In genomic region chr2:85036507-85037046, GRCm38 (mm10) we compare ENCODE assay signal across 8 mouse cellular contexts. TPM values are rescaled to one million over a fixed set of nuclear protein-coding genes. Genes with fewer than 3 reads are reported as not detected.
DNase-seq lines count a peak whose midpoint lies in the region; ATAC-seq and TF ChIP-seq lines count a peak whose summit lies in the region.

No protein-coding gene starts in this region.

- TF ChIP-seq CTCF in bone marrow, adult 2 months (IDR thresholded peaks at IDR 0.05; ENCODE audit: control insufficient read depth, insufficient read depth, low read length): no peak
- no peak for TF ChIP-seq CTCF in heart, postnatal 0 days (IDR thresholded peaks at IDR 0.05; ENCODE audit: low read depth)

- no peak for TF ChIP-seq POLR2A in bone marrow, adult 2 months (IDR thresholded peaks at IDR 0.05; ENCODE audit: borderline replicate concordance, control insufficient read depth, low read depth, low read length)

- H3K4me2 ChIP-seq in heart, postnatal 0 days (ENCODE audit: low read depth, low read length): peak overlapping the region; percentile 84

- peak overlapping the region; percentile 86 for H3K9ac ChIP-seq in heart, postnatal 0 days (replicated peaks; ENCODE audit: low read depth, low read length)

- ATAC-seq in heart, postnatal 0 days (ENCODE audit: insufficient read depth, low read depth): peak; percentile 12; the same call in 1 of the 2 replicates
- ATAC-seq in megakaryocyte-erythroid progenitor cell, adult 5-6 weeks (replicated peaks; ENCODE audit: low FRiP score, low TSS enrichment, poor library complexity, severe bottlenecking): 0 out of 2 replicates have a peak, but pooled peaks have one; percentile 3

- peaks cover 23% of the 10 kb centered on the region for H3K36me3 ChIP-seq in heart, postnatal 0 days (replicated peaks; ENCODE audit: control insufficient read depth, insufficient read depth, low read length)

- peak; percentile 21 for DNase-seq in kidney, adult 11 months
- DNase-seq in kidney, postnatal 36 days: no peak
- DNase-seq in heart, postnatal 0 days (ENCODE audit: low spot score): no peak
- no peak for DNase-seq in thymus, postnatal 10 days (ENCODE audit: low spot score in 2 of 2)
- no peak for DNase-seq in layer of hippocampus, adult 11-12 months (ENCODE audit: low spot score)
- no peak for DNase-seq in cerebellum, adult 11 months

- H3K4me3 ChIP-seq in bone marrow, adult 2 months (replicated peaks; ENCODE audit: control insufficient read depth, low read depth, low read length): peak overlapping the region; percentile 95
- peak overlapping the region; percentile 82 for H3K4me3 ChIP-seq in heart, postnatal 0 days (ENCODE audit: low read depth, low read length)

- no peak overlapping the region for H3K27ac ChIP-seq in bone marrow, adult 2 months (ENCODE audit: control insufficient read depth, insufficient read depth, low read depth, low read length, poor library complexity)
- peak overlapping the region; percentile 75 for H3K27ac ChIP-seq in heart, postnatal 0 days (ENCODE audit: low read depth)

- 6% methylated on average over 11 of the region's 11 CpGs for WGBS in bone marrow, adult 2 months
- 11% methylated on average over 11 of the region's 11 CpGs for WGBS in heart, postnatal 0 days

- H3K9me3 ChIP-seq in heart, postnatal 0 days (replicated peaks; ENCODE audit: control insufficient read depth, low read length): no peaks in the 10 kb centered on the region

- H3K27me3 ChIP-seq in heart, postnatal 0 days (ENCODE audit: control insufficient read depth, insufficient read depth, low read length): no peaks in the 10 kb centered on the region

- TF ChIP-seq EP300 in heart, postnatal 0 days (IDR thresholded peaks at IDR 0.05; ENCODE audit: low read depth): no peak

- H3K4me1 ChIP-seq in bone marrow, adult 2 months (ENCODE audit: control insufficient read depth, insufficient read depth, low read length): peaks cover 2% of the 10 kb centered on the region; the same call in 1 of the 2 replicates
- peaks cover 17% of the 10 kb centered on the region for H3K4me1 ChIP-seq in heart, postnatal 0 days (ENCODE audit: control insufficient read depth, insufficient read depth)

RNA-seq across cellular contexts. Expression of gene Ssrp1, which starts 0.5 kb away (rescaled TPM):
- polyA plus RNA-seq in bone marrow, adult 2 months (2011; ENCODE audit: insufficient read depth, insufficient read length, low replicate concordance, missing spikeins): 140 and 170 TPM in 2 replicates
- total RNA-seq in heart, postnatal 0 days (2014; rRNA removed; ENCODE audit: low replicate concordance): 106 and 115 TPM in 2 replicates
- polyA plus RNA-seq in heart, postnatal 0 days (2015; fragmentation: Nextera tagmentation; extraction: Ambion mirVana): 60.3 and 63.7 TPM in 2 replicates
- total RNA-seq in megakaryocyte-erythroid progenitor cell, adult 5-6 weeks (2014; fragmentation: Nextera tagmentation): 245 and 274 TPM in 2 replicates
- total RNA-seq in megakaryocyte-erythroid progenitor cell, adult 5-6 weeks (2017): 432 and 481 TPM in 2 replicates

RNA-seq across cellular contexts. Expression of gene P2rx3, which starts 0.7 kb away (rescaled TPM):
- polyA plus RNA-seq in bone marrow, adult 2 months (2011; ENCODE audit: insufficient read depth, insufficient read length, low replicate concordance, missing spikeins): 1.2 and 3.8 TPM in 2 replicates
- total RNA-seq in heart, postnatal 0 days (2014; rRNA removed; ENCODE audit: low replicate concordance): not detected in 2 replicates
- 0.21 and 0.23 TPM in 2 replicates for polyA plus RNA-seq in heart, postnatal 0 days (2015; fragmentation: Nextera tagmentation; extraction: Ambion mirVana)
- 1.1 and 2.0 TPM in 2 replicates for total RNA-seq in megakaryocyte-erythroid progenitor cell, adult 5-6 weeks (2014; fragmentation: Nextera tagmentation)
- total RNA-seq in megakaryocyte-erythroid progenitor cell, adult 5-6 weeks (2017): not detected in 2 replicates

RNA-seq across cellular contexts. Expression of gene Tnks1bp1, which starts 11.2 kb away (rescaled TPM):
- 5.0 and 8.0 TPM in 2 replicates for polyA plus RNA-seq in bone marrow, adult 2 months (2011; ENCODE audit: insufficient read depth, insufficient read length, low replicate concordance, missing spikeins)
- total RNA-seq in heart, postnatal 0 days (2014; rRNA removed; ENCODE audit: low replicate concordance): 40.5 and 69.5 TPM in 2 replicates
- 15.4 and 17.7 TPM in 2 replicates for polyA plus RNA-seq in heart, postnatal 0 days (2015; fragmentation: Nextera tagmentation; extraction: Ambion mirVana)
- 0.20 and 1.2 TPM in 2 replicates for total RNA-seq in megakaryocyte-erythroid progenitor cell, adult 5-6 weeks (2014; fragmentation: Nextera tagmentation)
- 0.69 and 1.0 TPM in 2 replicates for total RNA-seq in megakaryocyte-erythroid progenitor cell, adult 5-6 weeks (2017)

RNA-seq across cellular contexts. Expression of gene Prg3, which starts 48.6 kb away (rescaled TPM):
- 10.6 and 22.8 TPM in 2 replicates for polyA plus RNA-seq in bone marrow, adult 2 months (2011; ENCODE audit: insufficient read depth, insufficient read length, low replicate concordance, missing spikeins)
- total RNA-seq in heart, postnatal 0 days (2014; rRNA removed; ENCODE audit: low replicate concordance): not detected in 2 replicates
- polyA plus RNA-seq in heart, postnatal 0 days (2015; fragmentation: Nextera tagmentation; extraction: Ambion mirVana): not detected in 2 replicates
- total RNA-seq in megakaryocyte-erythroid progenitor cell, adult 5-6 weeks (2014; fragmentation: Nextera tagmentation): not detected in 2 replicates
- not detected in 2 replicates for total RNA-seq in megakaryocyte-erythroid progenitor cell, adult 5-6 weeks (2017)

RNA-seq across cellular contexts. Expression of gene Prg2, which starts 56.3 kb away (rescaled TPM):
- 248 and 464 TPM in 2 replicates for polyA plus RNA-seq in bone marrow, adult 2 months (2011; ENCODE audit: insufficient read depth, insufficient read length, low replicate concordance, missing spikeins)
- total RNA-seq in heart, postnatal 0 days (2014; rRNA removed; ENCODE audit: low replicate concordance): not detected in 2 replicates
- polyA plus RNA-seq in heart, postnatal 0 days (2015; fragmentation: Nextera tagmentation; extraction: Ambion mirVana): not detected in 2 replicates
- total RNA-seq in megakaryocyte-erythroid progenitor cell, adult 5-6 weeks (2014; fragmentation: Nextera tagmentation): not detected in 2 replicates
- 0.85 and 3.2 TPM in 2 replicates for total RNA-seq in megakaryocyte-erythroid progenitor cell, adult 5-6 weeks (2017)

Comparison
In these comparisons a context has a peak if more than half of its experiments do, and no peak if none do; other contexts are left out.
1. RNA of gene Tnks1bp1, which starts 11.2 kb away (total RNA-seq): 40.5 to 69.5 TPM in heart, postnatal 0 days; 0.20 to 1.2 TPM in megakaryocyte-erythroid progenitor cell, adult 5-6 weeks; every median in the first group is over 10 times any median in the second.